In the genomic region with DNA sequence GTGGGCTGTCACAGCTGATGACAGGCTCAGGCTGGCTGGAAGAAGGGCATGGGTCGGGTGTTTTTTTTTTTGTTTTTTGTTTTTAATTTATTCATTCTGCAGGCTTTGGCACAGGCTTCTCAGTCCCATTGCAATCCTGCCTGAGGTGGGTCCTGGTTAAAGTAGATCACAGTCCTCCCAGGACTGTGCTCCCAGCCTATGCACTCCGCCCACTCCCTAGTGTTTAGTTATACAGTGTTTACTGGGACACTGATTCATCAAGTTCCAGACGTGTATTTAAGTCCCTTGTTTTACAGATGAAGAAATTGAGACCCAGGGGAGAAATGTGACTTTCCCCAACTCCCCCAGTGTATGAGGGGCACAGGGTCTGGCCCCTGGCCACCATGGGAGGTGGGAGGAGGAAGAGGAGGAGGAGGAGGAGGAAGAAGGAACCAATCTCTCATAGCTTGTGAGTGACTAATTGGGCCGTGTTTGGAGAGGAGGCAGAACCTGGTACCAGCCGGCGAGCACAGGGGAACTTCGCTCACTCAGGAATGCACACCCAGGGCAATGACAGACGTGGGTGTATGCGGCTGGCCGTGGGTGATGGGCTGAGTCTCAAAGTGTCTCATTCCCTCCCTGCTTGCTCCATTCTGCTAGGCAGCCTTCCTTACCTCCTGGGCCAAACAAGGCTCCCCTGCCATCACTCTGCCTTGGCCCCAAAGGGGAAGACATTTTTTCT, we compare ENCODE assay signal across 26 mouse cellular contexts. TPM values are rescaled to one million over a fixed set of nuclear protein-coding genes. Genes with fewer than 3 reads are reported as not detected.
A peak's percentile ranks its signal among the peaks of the same experiment; 100 is the strongest.
DNase-seq lines count a peak whose midpoint lies in the region; ATAC-seq and TF ChIP-seq lines count a peak whose summit lies in the region.
"Had no signal": no experiment of that assay in that cellular context is flagged by ENCODE, and none has a peak within 500 bp of the region (broad histone marks: within the 10 kb centered on the region; RNA-seq: fewer than 3 reads in every experiment).

No protein-coding gene starts in this region.

- no peak overlapping the region for H3K4me3 ChIP-seq in stomach, postnatal 0 days (ENCODE audit: low read depth, low read length)
- no peak overlapping the region for H3K4me3 ChIP-seq in hindbrain, embryonic 11.5 days (ENCODE audit: low read depth, low read length)
- H3K4me3 ChIP-seq: forebrain, embryonic 12.5 days; heart, embryonic 12.5 days; hindbrain, embryonic 10.5 days; limb, embryonic 15.5 days; megakaryocyte, embryonic 14.5 days; neural tube, embryonic 13.5 days had no signal

- WGBS in stomach, postnatal 0 days = 57% methylated on average over 10 of the region's 10 CpGs
- WGBS in hindbrain, embryonic 11.5 days = 81% methylated on average over 10 of the region's 10 CpGs

- H3K27ac ChIP-seq in stomach, postnatal 0 days (replicated peaks) = 0 out of 2 replicates have a peak overlapping the region, but pooled peaks have one; percentile 30
- no peak overlapping the region for H3K27ac ChIP-seq in hindbrain, embryonic 11.5 days (ENCODE audit: low read depth, low read length)
- H3K27ac ChIP-seq: forebrain, embryonic 12.5 days; hindbrain, embryonic 10.5 days; hindbrain, postnatal 0 days; limb, embryonic 15.5 days; liver, embryonic 14.5 days; neural tube, embryonic 13.5 days had no signal

- TF ChIP-seq EP300 in stomach, postnatal 0 days (optimal IDR thresholded peaks at IDR 0.05) = no peak

- H3K4me2 ChIP-seq in stomach, postnatal 0 days (replicated peaks; ENCODE audit: low read depth) = no peak overlapping the region
- H3K4me2 ChIP-seq in hindbrain, embryonic 11.5 days (replicated peaks; ENCODE audit: low read depth, low read length) = no peak overlapping the region
- H3K4me2 ChIP-seq: forebrain, embryonic 12.5 days; heart, embryonic 12.5 days; limb, embryonic 15.5 days; lung, embryonic 14.5 days; neural tube, embryonic 13.5 days had no signal

- no peaks in the 10 kb centered on the region for H3K36me3 ChIP-seq in stomach, postnatal 0 days (ENCODE audit: control insufficient read depth, insufficient read depth, low read length)
- H3K36me3 ChIP-seq in hindbrain, embryonic 11.5 days (ENCODE audit: control insufficient read depth, insufficient read depth, low read length) = no peaks in the 10 kb centered on the region
- H3K36me3 ChIP-seq: forebrain, embryonic 12.5 days; heart, embryonic 12.5 days; hindbrain, embryonic 10.5 days had no signal

- no peak for ATAC-seq in stomach, postnatal 0 days (ENCODE audit: low FRiP score, low TSS enrichment)
- ATAC-seq in hindbrain, embryonic 11.5 days (ENCODE audit: low FRiP score) = no peak
- ATAC-seq: CD4-positive, CD25-positive, alpha-beta regulatory T cell, adult 4 months; hindbrain, postnatal 0 days; intestine, postnatal 0 days had no signal

- H3K27me3 ChIP-seq in stomach, postnatal 0 days (ENCODE audit: control insufficient read depth, insufficient read depth, low read length) = no peaks in the 10 kb centered on the region
- H3K27me3 ChIP-seq in hindbrain, embryonic 11.5 days (ENCODE audit: control insufficient read depth, insufficient read depth, low read length) = no peaks in the 10 kb centered on the region

- no peak overlapping the region for H3K9ac ChIP-seq in stomach, postnatal 0 days (ENCODE audit: low read length)
- H3K9ac ChIP-seq in hindbrain, embryonic 11.5 days (ENCODE audit: low read depth, low read length) = no peak overlapping the region
- H3K9ac ChIP-seq: forebrain, embryonic 12.5 days; heart, embryonic 12.5 days; limb, embryonic 15.5 days; liver, embryonic 14.5 days; lung, embryonic 14.5 days; neural tube, embryonic 13.5 days had no signal

- no peak for TF ChIP-seq CTCF in stomach, postnatal 0 days (IDR thresholded peaks at IDR 0.05; ENCODE audit: low read depth)

- no peaks in the 10 kb centered on the region for H3K4me1 ChIP-seq in stomach, postnatal 0 days (replicated peaks; ENCODE audit: control insufficient read depth, insufficient read depth)
- no peaks in the 10 kb centered on the region for H3K4me1 ChIP-seq in hindbrain, embryonic 11.5 days (replicated peaks; ENCODE audit: control insufficient read depth, insufficient read depth, low read length)
- H3K4me1 ChIP-seq: limb, embryonic 15.5 days; megakaryocyte, embryonic 14.5 days had no signal

- H3K9me3 ChIP-seq in stomach, postnatal 0 days (ENCODE audit: control insufficient read depth, low read length) = no peaks in the 10 kb centered on the region
- H3K9me3 ChIP-seq in hindbrain, embryonic 11.5 days (ENCODE audit: control insufficient read depth, low read length) = no peaks in the 10 kb centered on the region
- H3K9me3 ChIP-seq: forebrain, embryonic 12.5 days; heart, embryonic 12.5 days; hindbrain, embryonic 10.5 days; limb, embryonic 15.5 days; megakaryocyte, embryonic 14.5 days; neural tube, embryonic 13.5 days had no signal

- DNase-seq in adrenal gland, adult 2 months = peak; percentile 50
- DNase-seq in adrenal gland, adult 8-10 months = no peak
- DNase-seq in layer of hippocampus, adult 9-11 months = peak; percentile 70
- no peak for DNase-seq in layer of hippocampus, adult 8-10 months (ENCODE audit: low spot score in 2 of 2)
- DNase-seq in right cerebral cortex, postnatal 25 days = peak; percentile 57
- no peak for DNase-seq in right cerebral cortex, postnatal 4 days
- DNase-seq in stomach, postnatal 0 days (ENCODE audit: low spot score) = no peak
- no peak for DNase-seq in hindbrain, embryonic 11.5 days (ENCODE audit: low spot score)
- DNase-seq: cerebellum, adult 11-12 months; gastrocnemius, postnatal 10 days; heart, adult 18-20 months; heart, postnatal 10 days; kidney, postnatal 36 days; lung, embryonic 14.5 days; midbrain, embryonic 14.5 days; thymus, postnatal 25 days had no signal

RNA-seq across cellular contexts. Expression of gene Col16a1, which starts 24.0 kb away (rescaled TPM):
- total RNA-seq in adrenal gland, adult 2 months (2021) = 10 to 100 TPM in 1 of 2 experiments, 1 to 10 TPM in 1; 9.2 to 15.8 TPM
- 15.7 and 23.4 TPM in 2 replicates for polyA plus RNA-seq in adrenal gland, adult 2 months (2012; rRNA removed)
- 10 to 100 TPM in 3 of 4 experiments, 1 to 10 TPM in 1; 10.0 to 31.9 (median 19.9) TPM for total RNA-seq in adrenal gland, adult 8-10 months (2022)
- 10 to 100 TPM; 15.2 to 28.1 (median 21.2) TPM for total RNA-seq in layer of hippocampus, adult 8-10 months (2022)
- 47.7 and 51.6 TPM in 2 replicates for polyA plus RNA-seq in stomach, postnatal 0 days (2015; fragmentation: Nextera tagmentation; extraction: Ambion mirVana)
- 5.3 and 9.9 TPM in 2 replicates for polyA plus RNA-seq in hindbrain, embryonic 11.5 days (2014; fragmentation: Nextera tagmentation; extraction: Ambion mirVana)
- polyA plus RNA-seq: CD4-positive, CD25-positive, alpha-beta regulatory T cell, adult 4 months had no signal

RNA-seq across cellular contexts. Expression of gene Adgrb2, which starts 39.0 kb away (rescaled TPM):
- 10 to 100 TPM; 18.7 to 24.9 TPM for total RNA-seq in adrenal gland, adult 2 months (2021)
- polyA plus RNA-seq in adrenal gland, adult 2 months (2012; rRNA removed) = 87.5 and 105 TPM in 2 replicates
- total RNA-seq in adrenal gland, adult 8-10 months (2022) = 10 to 100 TPM; 26.8 to 55.8 (median 42.2) TPM
- 100 to 1,000 TPM; 433 to 519 (median 493) TPM for total RNA-seq in layer of hippocampus, adult 8-10 months (2022)
- 0.49 and 0.83 TPM in 2 replicates for polyA plus RNA-seq in stomach, postnatal 0 days (2015; fragmentation: Nextera tagmentation; extraction: Ambion mirVana)
- polyA plus RNA-seq in hindbrain, embryonic 11.5 days (2014; fragmentation: Nextera tagmentation; extraction: Ambion mirVana) = 4.5 and 6.3 TPM in 2 replicates

Comparison
In these comparisons a context has a peak if more than half of its experiments do, and no peak if none do; other contexts are left out.
1. DNase-seq: peak in adrenal gland, adult 2 months (single experiment), layer of hippocampus, adult 9-11 months (single experiment) and right cerebral cortex, postnatal 25 days (single experiment); none in adrenal gland, adult 8-10 months (single experiment), layer of hippocampus, adult 8-10 months (0 of 2), right cerebral cortex, postnatal 4 days (single experiment), stomach, postnatal 0 days (single experiment) and hindbrain, embryonic 11.5 days (single experiment).
2. RNA of gene Adgrb2, which starts 39.0 kb away (total RNA-seq): 433 to 519 TPM in layer of hippocampus, adult 8-10 months; 26.8 to 55.8 TPM in adrenal gland, adult 8-10 months and 18.7 to 24.9 TPM in adrenal gland, adult 2 months; every median in the first group is over 4 times any median in the second.